Mouse (Mus musculus) C2C12 (cell line): ENCODE results near the gene Kctd17. TPM values are rescaled to one million over a fixed set of nuclear protein-coding genes. Genes with fewer than 3 reads are reported as not detected.

ENCODE experiments used
- H3K27me3 ChIP-seq: one replicate; pipeline ENCODE4 v1.6.1; 2011; ENCODE audit not compliant: control insufficient read depth, insufficient read depth, insufficient read length
- H3K36me3 ChIP-seq: one replicate; pipeline ENCODE4 v1.6.1; 2011; ENCODE audit not compliant: control insufficient read depth, insufficient read depth
- H3K4me3 ChIP-seq: one replicate; pipeline ENCODE4 v1.5.1; 2011; ENCODE audit warnings: mild to moderate bottlenecking, control low read depth; ENCODE audit not compliant: poor library complexity, insufficient read depth, severe bottlenecking
- H3K79me2 ChIP-seq: one replicate; pipeline ENCODE4 v1.6.1; 2011; ENCODE audit not compliant: control insufficient read depth, insufficient read depth
- H3K79me3 ChIP-seq: one replicate; pipeline ENCODE4 v1.6.1; 2011; ENCODE audit warnings: low read depth, control low read depth
- H3ac ChIP-seq: one replicate; pipeline ENCODE3; 2011; ENCODE audit warnings: low read depth; ENCODE audit not compliant: control insufficient read depth, insufficient read length
- CEBPB ChIP-seq: IDR thresholded peaks from one replicate; pipeline ENCODE4 v1.6.1; 2011; ENCODE audit warnings: low read depth, mild to moderate bottlenecking, control low read depth, moderate library complexity
- CTCF ChIP-seq: IDR thresholded peaks from one replicate; pipeline ENCODE4 v1.5.1; 2011; ENCODE audit not compliant: control insufficient read depth, insufficient read depth, insufficient read length
- FOSL1 ChIP-seq: IDR thresholded peaks from one replicate; pipeline ENCODE4 v1.8.0; 2011; ENCODE audit warnings: mild to moderate bottlenecking, low read length; ENCODE audit not compliant: poor library complexity, insufficient read depth, severe bottlenecking
- MAX ChIP-seq: IDR thresholded peaks from one replicate; pipeline ENCODE4 v1.6.1; 2011; ENCODE audit warnings: mild to moderate bottlenecking, control low read depth
- MYOD1 ChIP-seq: IDR thresholded peaks from one replicate; pipeline ENCODE4 v1.6.1; 2011; ENCODE audit warnings: low read depth; ENCODE audit not compliant: control insufficient read depth, insufficient read length
- MYOG ChIP-seq: IDR thresholded peaks from one replicate; pipeline ENCODE4 v1.6.1; 2011; ENCODE audit not compliant: control insufficient read depth, insufficient read length; ENCODE audit errors: extremely low read depth
- USF1 ChIP-seq: IDR thresholded peaks from one replicate; pipeline ENCODE4 v1.6.1; 2011; ENCODE audit warnings: low read depth, mild to moderate bottlenecking, control low read depth, moderate library complexity
- polyA plus RNA-seq: library from polyadenylated mRNA; unstranded; fragments of >200 nt; fragmentation: generic; extraction: Trizol; gene quantifications from one replicate; pipeline ENCODE4 v1.2.1, GENCODE M21; 2012; ENCODE audit warnings: missing spikeins

The Kctd17 gene
- polyA plus RNA-seq, 1 experiment, result 228 TPM

- TF ChIP-seq CEBPB (no peak), CTCF (no peak), MYOG (no peak), MYOD1 (no peak), USF1 (no peak), FOSL1 (no peak), MAX (no peak)
- Histone ChIP-seq H3K4me3 (no peak overlapping the region), H3K27me3 (no peaks in the 10 kb centered on the region)
Measured at GRCm38 (mm10) chr15:78442231-78442630, 13.9 kb downstream of the Kctd17 start.

GRCm38 (mm10) chr15:78443857-78444256 lies 15.5 kb downstream of the Kctd17 start:
- no peaks in the 10 kb centered on the region for H3K27me3 ChIP-seq
- H3K4me3 ChIP-seq, result no peak overlapping the region
- no peaks in the 10 kb centered on the region for H3K36me3 ChIP-seq
- H3K79me3 ChIP-seq, result no peaks in the 10 kb centered on the region
- TF ChIP-seq USF1 (no peak), MAX (no peak), CTCF (no peak), FOSL1 (no peak), CEBPB (no peak), MYOG (no peak), MYOD1 (no peak)
- H3K79me2 ChIP-seq, result no peaks in the 10 kb centered on the region
- H3ac ChIP-seq, result no peak overlapping the region

More at GRCm38 (mm10) chr15:78442231-78442630, 13.9 kb downstream of the Kctd17 start:
- no peaks in the 10 kb centered on the region for H3K36me3 ChIP-seq
- no peaks in the 10 kb centered on the region for H3K79me2 ChIP-seq
- no peak overlapping the region for H3ac ChIP-seq
- no peaks in the 10 kb centered on the region for H3K79me3 ChIP-seq

DNA sequence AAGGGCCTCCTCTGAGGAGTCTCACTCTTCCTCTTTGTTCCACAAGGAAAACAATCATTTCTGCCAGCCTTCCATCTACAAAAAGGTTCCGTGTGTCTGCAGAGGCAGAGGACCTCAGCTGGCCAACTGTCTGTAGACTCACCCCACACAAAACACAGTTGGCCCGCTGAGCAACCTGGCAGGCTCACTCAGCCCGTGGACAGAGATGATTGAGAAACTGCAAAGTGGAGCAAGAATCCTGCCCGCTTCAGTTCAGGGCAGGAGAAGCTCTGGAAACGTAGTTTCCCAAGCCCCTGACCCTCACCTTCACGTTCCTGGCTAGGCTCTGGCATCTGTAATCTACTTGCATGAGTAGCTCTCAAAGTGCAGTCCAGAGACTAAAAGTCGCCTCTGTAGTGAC lies 18.8 kb downstream of the Kctd17 start:
- TF ChIP-seq MAX (no peak), CEBPB (no peak), FOSL1 (no peak), USF1 (no peak), CTCF (no peak), MYOD1 (no peak), MYOG (no peak)
- Histone ChIP-seq H3ac (no peak overlapping the region), H3K79me2 (no peaks in the 10 kb centered on the region), H3K79me3 (no peaks in the 10 kb centered on the region), H3K27me3 (no peaks in the 10 kb centered on the region), H3K36me3 (no peaks in the 10 kb centered on the region), H3K4me3 (no peak overlapping the region)

- peak overlapping the region; percentile 21 for H3ac ChIP-seq
- no peaks in the 10 kb centered on the region for H3K79me3 ChIP-seq
- H3K79me2 ChIP-seq, result no peaks in the 10 kb centered on the region
- H3K27me3 ChIP-seq, result no peaks in the 10 kb centered on the region
- H3K36me3 ChIP-seq, result no peaks in the 10 kb centered on the region
- TF ChIP-seq MAX, result peak; percentile 49
- no peak for TF ChIP-seq MYOG
- TF ChIP-seq CTCF, result peak; percentile 87
- no peak overlapping the region for H3K4me3 ChIP-seq
Measured at GRCm38 (mm10) chr15:78447746-78448535, 19.6 kb downstream of the Kctd17 start.

- TF ChIP-seq CEBPB, result no peak
- TF ChIP-seq MYOD1, result no peak
- TF ChIP-seq MYOG, result no peak
- no peak for TF ChIP-seq MAX
- no peak for TF ChIP-seq FOSL1
- TF ChIP-seq CTCF, result no peak
- no peak for TF ChIP-seq USF1
- no peaks in the 10 kb centered on the region for H3K79me2 ChIP-seq
Measured at GRCm38 (mm10) chr15:78449131-78449530, 20.8 kb downstream of the Kctd17 start.

DNA sequence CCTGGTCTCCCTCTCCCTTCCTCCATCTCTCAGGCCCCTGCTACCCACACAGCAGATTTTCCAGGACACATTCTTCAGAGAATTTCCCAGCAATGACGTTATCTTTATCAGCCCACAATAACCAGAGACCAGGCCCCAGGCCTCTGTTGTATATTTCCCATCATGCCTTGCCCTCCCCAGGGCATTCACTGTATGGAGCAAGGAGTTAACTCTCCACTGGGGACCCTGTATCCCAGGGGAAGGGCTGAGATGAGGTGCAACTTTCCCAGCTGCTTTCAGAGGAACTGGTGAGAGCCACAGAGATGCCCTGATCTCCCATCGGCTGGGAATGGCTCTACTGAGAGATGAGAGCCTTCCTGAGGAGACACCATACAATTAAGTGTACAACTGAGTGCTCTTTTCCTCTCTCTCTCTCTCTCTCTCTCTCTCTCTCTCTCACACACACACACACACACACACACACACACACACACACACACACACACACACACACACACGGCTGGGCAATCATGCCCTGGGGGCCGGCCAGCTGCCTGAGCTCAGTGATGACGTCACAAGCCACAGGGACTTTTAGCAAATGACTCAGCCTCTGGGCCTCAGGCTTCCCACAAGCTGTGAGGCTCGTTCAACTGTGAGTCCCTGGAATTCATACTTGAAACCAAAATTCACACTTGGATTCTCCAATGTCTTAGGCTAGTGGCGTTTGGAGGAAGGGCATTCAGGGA lies 21.5 kb downstream of the Kctd17 start:
- H3K4me3 ChIP-seq, result no peak overlapping the region
- TF ChIP-seq MAX, result peak; percentile 29
- no peak for TF ChIP-seq MYOG
- no peak for TF ChIP-seq CTCF
- TF ChIP-seq FOSL1, result peak; percentile 85
- H3K36me3 ChIP-seq, result no peaks in the 10 kb centered on the region

More at GRCm38 (mm10) chr15:78449131-78449530, 20.8 kb downstream of the Kctd17 start:
- Histone ChIP-seq H3K4me3 (no peak overlapping the region), H3K36me3 (no peaks in the 10 kb centered on the region), H3K27me3 (no peaks in the 10 kb centered on the region), H3K79me3 (no peaks in the 10 kb centered on the region), H3ac (no peak overlapping the region)

More for the DNA sequence above, 21.5 kb downstream of the Kctd17 start:
- Histone ChIP-seq H3ac (peak overlapping the region; percentile 13), H3K27me3 (no peaks in the 10 kb centered on the region), H3K79me2 (no peaks in the 10 kb centered on the region), H3K79me3 (no peaks in the 10 kb centered on the region)
